Mouse (Mus musculus): Measurements from ENCODE around the gene Reep6.

Gene Reep6

DNA sequence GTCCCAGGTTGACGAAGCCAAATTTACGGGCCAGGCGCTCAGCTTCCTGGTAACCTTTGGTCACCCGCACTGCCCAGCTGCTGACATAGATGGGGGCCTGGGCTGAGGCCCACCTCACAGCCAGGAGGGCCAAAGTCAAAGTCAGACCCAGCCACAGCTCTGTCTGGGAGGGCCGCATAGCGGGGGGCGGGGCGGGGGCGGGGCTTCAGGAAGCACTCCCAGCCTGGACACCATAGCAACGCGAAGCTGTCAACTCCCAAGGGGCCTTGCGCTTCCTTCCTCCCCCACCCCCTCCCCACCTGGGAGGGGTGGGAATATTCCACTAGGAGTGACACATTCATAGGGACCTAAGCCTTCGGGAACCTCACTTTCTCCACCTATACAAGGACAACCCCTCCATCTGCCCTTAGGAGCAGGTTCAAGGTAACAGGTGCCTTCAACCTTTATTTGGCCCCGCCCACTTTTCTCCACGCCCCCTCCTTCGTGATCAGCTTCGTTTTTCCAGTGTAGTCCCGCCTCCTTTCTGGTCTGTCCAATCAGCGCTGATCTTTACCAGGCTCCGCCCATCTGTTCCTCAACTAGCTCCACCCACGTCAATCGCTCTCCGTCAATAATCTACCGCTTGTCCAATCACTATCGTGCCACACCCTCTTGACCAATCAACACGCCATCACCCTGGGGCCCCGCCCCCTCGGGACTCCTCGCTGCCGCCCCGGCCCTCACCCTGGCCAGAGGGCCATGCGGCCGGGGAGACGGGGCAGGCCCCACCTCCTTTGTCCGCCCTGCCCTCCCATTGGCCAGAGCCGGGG, at the start of gene Reep6, which contains the start of gene Pcsk4:
Gene Reep6 (plus strand): TSS at position 681 of the 809 bp plus-strand sequence.
Gene Pcsk4 (minus strand): TSS at position 226 of the 809 bp plus-strand sequence.
- DNase-seq (ENCODE audit: extremely low spot score): peak; percentile 99

GRCm38 (mm10) chr10:80281304-80281703, 48.4 kb upstream of the Reep6 start:
- DNase-seq (ENCODE audit: extremely low spot score): no peak

DNA sequence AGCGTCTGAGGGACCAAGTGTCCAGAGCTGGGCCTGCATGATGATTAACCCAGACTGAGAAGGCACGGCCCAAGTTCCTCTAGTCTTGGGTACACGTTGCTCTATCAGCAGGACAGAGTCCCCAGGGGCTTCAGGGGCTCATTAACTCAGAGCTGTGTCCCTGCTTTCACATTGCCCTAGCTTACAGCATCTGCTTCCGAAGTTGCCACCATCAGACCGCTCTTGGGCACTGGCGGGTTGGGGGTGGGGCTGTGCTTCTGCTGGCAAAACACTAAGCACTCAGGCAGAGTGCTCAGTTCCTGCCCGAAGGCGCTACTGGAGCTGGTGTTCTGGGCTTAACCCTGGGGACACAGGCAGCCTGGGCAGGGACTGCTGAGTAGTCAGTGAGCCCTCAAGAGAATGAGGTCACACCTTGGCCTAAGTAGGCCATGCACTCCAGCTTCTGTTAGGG, 47.8 kb upstream of the Reep6 start:
- no peak for DNase-seq (ENCODE audit: extremely low spot score)

- DNase-seq (ENCODE audit: extremely low spot score): no peak
Observed at GRCm38 (mm10) chr10:80282481-80283441, 47.0 kb upstream of the Reep6 start.

DNA sequence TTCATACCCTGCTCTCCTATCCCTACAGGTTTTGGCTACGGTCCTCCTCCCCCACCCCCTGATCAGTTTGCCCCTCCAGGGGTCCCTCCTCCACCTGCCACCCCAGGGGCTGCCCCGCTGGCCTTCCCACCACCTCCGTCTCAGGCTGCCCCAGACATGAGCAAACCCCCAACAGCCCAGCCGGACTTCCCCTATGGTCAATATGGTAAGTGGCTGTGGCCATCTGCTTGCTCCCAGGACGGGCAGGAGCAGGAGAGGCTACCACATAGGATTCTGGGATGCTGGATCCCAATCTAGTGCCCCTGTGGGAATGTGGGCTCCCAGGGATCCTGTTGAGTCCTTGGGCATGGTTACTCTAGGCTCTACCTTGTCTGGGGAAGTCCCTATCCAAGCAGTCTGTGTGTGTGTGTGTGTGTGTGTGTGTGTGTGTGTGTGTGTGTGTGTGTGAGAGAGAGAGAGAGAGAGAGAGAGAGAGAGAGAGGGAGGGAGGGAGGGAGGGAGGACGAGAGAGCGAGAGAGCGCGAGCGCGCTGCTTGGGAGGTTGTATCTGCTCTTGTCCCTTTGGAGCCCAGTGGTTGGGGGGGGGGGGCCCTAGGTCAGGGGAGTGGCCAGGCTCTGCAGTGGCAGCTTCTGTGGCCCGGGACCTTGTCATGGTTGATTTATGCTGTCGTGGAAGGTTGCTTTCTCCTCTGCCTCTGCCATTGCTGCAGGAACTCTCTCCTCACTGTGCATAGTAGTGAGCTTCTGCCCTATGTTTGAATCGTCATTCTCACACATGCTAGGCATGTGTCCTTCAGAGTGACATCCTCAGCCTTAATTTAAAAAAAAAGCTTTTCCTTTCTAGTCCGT, 44.3 kb upstream of the Reep6 start:
- DNase-seq (ENCODE audit: extremely low spot score): no peak

DNA sequence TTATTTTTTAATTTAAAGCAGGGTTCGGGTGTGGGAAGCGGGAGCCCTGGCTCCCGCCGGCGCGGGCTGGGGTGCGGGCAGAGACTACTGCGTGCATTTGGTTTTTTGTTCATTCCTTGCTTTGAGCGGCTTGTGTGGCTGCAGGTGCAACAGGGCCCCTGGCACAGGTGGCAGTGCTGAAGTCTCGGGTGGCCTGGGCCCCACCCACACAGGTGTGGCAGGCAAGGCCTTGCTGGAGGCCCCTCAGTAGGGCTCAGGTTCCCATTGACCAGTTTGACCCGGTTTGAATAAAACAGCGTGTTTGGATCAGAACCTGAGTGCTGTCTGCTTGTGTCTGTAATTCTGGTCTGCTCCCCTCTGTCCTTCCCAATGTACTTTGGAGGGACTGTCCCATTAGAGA, 41.7 kb upstream of the Reep6 start:
- no peak for DNase-seq (ENCODE audit: extremely low spot score)

- no peak for DNase-seq (ENCODE audit: extremely low spot score)
Observed at GRCm38 (mm10) chr10:80288657-80289056, 41.1 kb upstream of the Reep6 start.

GRCm38 (mm10) chr10:80292251-80293146, 37.3 kb upstream of the Reep6 start, which contains the start of gene Rps15:
Rps15 (plus strand) TSS chr10:80292453.
- DNase-seq (ENCODE audit: extremely low spot score): peak; percentile 94

DNA sequence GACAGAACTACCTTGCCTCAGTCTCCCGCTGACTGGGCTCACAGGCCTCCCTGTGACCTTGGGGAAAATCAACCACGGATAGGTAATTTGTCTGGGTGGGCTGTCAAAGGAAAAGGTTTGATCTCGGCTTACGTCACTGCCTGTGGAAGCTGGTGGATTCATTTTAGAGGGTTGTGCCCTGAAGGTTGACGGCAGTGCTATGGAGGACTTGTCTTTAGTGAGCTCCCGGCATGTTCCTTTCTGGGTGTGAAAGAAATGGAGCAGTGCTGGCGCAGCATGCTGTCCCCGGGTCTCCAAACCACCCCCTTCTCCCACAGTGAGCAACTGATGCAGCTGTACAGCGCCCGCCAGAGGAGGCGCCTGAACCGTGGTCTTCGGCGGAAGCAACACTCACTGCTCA, 36.4 kb upstream of the Reep6 start:
- no peak for DNase-seq (ENCODE audit: extremely low spot score)

DNA sequence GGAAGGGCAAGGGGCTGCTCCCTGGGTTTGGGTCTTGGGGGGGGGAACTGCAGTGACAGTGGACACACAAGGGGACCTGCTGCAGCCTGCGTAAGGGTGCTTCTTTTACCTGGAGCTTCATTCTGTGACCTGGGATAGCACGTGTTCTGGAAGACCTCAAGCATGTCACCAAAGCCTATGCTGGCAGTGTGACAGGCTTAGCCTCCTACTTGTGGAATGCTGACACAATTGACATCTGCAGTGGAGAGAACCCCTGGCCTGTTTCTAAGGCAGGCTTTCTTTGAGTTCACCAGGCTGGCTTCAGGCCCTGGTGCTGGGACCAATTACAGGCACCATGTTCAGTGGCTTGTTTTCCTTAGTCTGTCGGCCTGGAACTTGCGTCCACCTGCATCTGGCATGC, 35.4 kb upstream of the Reep6 start:
- no peak for DNase-seq (ENCODE audit: extremely low spot score)

DNA sequence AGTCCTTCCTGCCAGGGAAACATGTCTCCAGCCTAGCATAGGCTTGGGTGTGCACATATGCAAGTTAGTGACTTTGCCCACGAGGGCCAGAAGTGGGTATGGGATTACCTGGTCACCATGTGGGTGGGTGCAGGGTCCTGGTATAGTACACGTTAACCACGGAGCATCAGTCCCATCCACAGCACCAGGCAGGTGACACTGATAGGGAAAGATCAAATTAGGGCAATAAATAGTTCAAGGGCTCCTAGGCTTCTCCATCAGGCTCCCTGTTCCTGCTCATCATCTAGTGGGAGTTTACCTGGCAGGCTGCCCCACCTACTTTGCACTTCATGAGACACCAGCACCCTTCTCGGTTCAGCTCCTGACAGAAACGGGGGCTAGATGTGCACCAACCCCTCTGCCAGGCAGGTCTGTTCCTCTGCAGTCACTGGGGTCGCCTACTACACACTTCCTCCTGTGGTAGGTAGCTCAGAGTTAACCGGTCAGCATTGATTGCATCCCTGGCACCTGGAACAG, 34.9 kb upstream of the Reep6 start:
- no peak for DNase-seq (ENCODE audit: extremely low spot score)

- DNase-seq (ENCODE audit: extremely low spot score): peak; percentile 85
Observed at GRCm38 (mm10) chr10:80295618-80296425, 33.9 kb upstream of the Reep6 start, which contains the start of gene Apc2. Apc2 (plus strand) TSS chr10:80295977.

GRCm38 (mm10) chr10:80296824-80297223, 32.9 kb upstream of the Reep6 start:
- no peak for DNase-seq (ENCODE audit: extremely low spot score)

DNA sequence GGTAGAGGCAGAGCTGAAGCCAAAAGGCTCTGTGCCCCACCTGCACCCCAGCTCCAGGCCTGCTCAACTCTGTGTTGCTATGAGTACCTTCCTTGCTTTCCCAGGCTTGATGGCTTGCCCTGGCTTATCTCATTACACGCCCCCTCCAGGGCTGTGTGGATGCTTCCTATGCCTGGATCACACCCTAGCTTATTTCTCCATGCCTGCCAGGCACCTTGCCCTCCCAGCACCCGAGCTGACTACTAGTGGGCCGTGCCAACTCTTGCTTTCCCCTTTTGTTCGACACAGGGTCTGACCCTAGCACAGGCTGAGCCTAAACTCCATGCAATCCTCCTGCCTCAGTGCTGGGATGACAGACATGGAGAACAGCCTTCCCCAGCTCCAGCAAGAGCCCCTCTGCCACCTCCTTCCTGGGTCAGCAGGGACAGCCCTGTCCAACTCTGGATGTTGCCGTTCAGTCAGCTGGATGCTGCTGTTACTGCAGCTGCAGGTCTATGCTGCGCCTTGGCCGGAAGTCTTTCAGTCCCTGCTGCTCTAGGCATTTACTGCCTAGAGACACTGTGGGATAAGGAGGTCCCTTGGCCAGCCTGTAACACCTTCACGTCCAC, 32.1 kb upstream of the Reep6 start:
- no peak for DNase-seq (ENCODE audit: extremely low spot score)

DNA sequence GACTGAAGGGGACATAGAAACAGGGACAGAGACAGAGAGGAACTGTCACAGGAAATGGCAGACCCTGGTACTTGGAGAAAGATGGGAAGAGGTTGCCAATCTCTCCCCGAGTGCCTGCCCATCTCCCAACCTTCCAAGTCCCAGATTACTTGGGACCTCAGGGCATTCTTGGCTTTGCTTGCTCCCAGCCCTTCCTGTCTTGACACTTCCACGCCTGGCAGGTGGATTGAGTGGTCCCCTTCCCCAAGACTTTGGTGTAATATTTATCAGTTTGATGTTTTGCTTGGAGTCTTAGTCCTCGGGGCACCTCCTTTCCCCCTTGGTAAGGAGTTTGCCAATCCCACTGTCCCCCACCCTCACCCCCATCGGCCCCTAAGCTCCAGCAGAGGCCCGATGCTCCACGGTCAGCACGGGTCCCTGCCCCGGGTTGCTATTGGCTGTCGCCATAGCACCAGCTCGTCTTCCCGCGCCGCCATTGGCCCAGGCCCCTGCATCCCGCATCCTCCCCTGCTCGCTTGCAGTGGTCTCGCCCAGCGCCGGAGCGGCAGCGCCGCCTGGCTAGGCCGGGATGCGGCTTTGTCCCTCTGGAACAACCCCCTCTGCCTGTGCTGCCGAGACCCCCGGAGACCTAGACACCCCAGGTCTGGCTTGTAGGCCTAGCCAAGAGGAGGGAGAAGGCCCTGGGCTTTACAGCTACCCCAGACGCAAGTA, 31.0 kb upstream of the Reep6 start:
- peak; percentile 83 for DNase-seq (ENCODE audit: extremely low spot score)

DNA sequence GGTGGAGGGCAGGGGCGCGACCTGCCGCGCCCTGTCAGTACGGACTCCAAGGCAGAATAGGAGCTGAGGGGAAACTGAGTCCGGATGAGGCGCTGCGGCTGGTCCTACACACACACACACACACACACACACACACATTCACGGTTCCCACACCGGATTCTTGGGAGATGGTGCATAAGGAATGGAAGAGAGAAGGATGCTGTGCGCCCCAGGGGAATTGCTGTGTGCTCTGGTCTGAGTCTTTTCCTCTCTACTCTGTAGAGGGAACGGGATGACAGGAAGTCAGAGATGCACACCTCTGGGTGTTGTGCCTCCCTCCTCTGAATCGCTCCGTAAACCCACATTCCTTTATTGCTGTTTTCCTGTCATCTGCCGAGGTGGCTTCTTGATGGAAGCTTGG, 30.5 kb upstream of the Reep6 start:
- no peak for DNase-seq (ENCODE audit: extremely low spot score)

- DNase-seq (ENCODE audit: extremely low spot score): no peak
Observed at GRCm38 (mm10) chr10:80299824-80300223, 29.9 kb upstream of the Reep6 start.

DNA sequence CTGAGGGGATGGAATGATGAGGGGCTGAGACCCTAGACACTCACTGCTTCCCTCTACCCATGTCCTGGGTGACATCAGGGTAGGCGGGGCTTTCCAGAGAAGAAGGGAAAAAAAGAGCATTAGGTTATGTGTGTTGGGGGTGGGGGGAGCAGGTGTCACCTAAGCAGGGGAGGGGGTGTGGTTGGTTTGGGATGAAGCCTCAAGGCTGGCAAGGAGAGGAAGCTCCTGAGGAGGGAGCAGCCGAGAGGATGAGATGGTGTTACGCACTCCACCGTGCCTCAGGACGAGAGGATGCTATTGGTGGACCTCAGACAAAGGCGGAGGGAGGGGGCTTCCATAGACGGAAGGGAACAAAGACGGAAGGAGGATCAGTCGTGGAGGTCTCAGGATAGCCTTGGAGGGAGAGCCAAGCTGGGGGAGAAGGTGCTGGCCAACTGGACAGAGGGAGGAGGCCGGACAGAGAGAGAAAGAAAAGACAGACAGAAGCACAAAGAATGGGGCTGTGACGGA, 29.0 kb upstream of the Reep6 start:
- no peak for DNase-seq (ENCODE audit: extremely low spot score)
